Mouse (Mus musculus) liver, adult 2 months (tissue): ENCODE measurements around the gene Olfr921. TPM values are rescaled to one million over a fixed set of nuclear protein-coding genes. Genes with fewer than 3 reads are reported as not detected.

Experiments used
- DNase-seq: peaks from one replicate; pipeline ENCODE4 v3.0.0-alpha.2; 2011; ENCODE audit warnings: low read depth, low spot score; ENCODE audit errors: extremely low read depth
- H3K27ac ChIP-seq: fragments of 200-500 bp; replicated peaks from 2 replicates; pipeline ENCODE4 v1.5.1; 2012; ENCODE audit warnings: low read depth, mild to moderate bottlenecking, control low read depth, inconsistent platforms, low read length; ENCODE audit not compliant: insufficient read depth
- H3K27me3 ChIP-seq: fragments of 200-500 bp; 2 replicates; pipeline ENCODE4 v1.6.1; 2012; ENCODE audit warnings: mild to moderate bottlenecking, moderate library complexity, low read length, inconsistent platforms; ENCODE audit not compliant: control insufficient read depth, insufficient read depth
- H3K36me3 ChIP-seq: fragments of 200-500 bp; 2 replicates; pipeline ENCODE4 v1.6.1; 2012; ENCODE audit warnings: low read length, inconsistent platforms; ENCODE audit not compliant: control insufficient read depth, insufficient read depth
- H3K4me1 ChIP-seq: fragments of 200-500 bp; 2 replicates; pipeline ENCODE4 v1.6.1; 2011; ENCODE audit warnings: low read length; ENCODE audit not compliant: control insufficient read depth, insufficient read depth
- H3K4me3 ChIP-seq: fragments of 200-500 bp; 2 replicates; pipeline ENCODE4 v1.5.1; 2011; ENCODE audit warnings: low read depth, mild to moderate bottlenecking, control low read depth, low read length, moderate library complexity; ENCODE audit not compliant: insufficient read depth
- H3K79me2 ChIP-seq: fragments of 200-500 bp; 2 replicates; pipeline ENCODE4 v1.6.1; 2012; ENCODE audit warnings: inconsistent platforms, mild to moderate bottlenecking, low read length, moderate library complexity; ENCODE audit not compliant: control insufficient read depth, insufficient read depth
- H3K9ac ChIP-seq: fragments of 200-500 bp; 2 replicates; pipeline ENCODE4 v1.6.1; 2012; ENCODE audit warnings: low read depth, mild to moderate bottlenecking, control low read depth, inconsistent platforms, low read length
- CTCF ChIP-seq: fragments of 200-500 bp; IDR thresholded peaks from 2 replicates; pipeline ENCODE4 v1.5.1; 2011; ENCODE audit warnings: low read depth, low read length, control low read depth
- POLR2A ChIP-seq: fragments of 200-500 bp; IDR thresholded peaks from 2 replicates; pipeline ENCODE4 v1.6.1; 2011; ENCODE audit warnings: low read length, control low read depth; ENCODE audit not compliant: insufficient read depth; ENCODE audit errors: extremely low read depth
- WGBS: fragments of 180-500 bp; shearing (Covaris S2); methylation state at CpG from one replicate; pipeline ENCODE4 v1.1.7; 2018; 5-methylcytosine and 5-hydroxymethylcytosine counted together
- polyA plus RNA-seq: library from polyadenylated mRNA; depleted of rRNA; stranded (reverse); fragments of >200 nt; gene quantifications from 2 replicates; pipeline ENCODE4 v1.2.3, GENCODE M21; 2012; rRNA removed
- total RNA-seq: library from RNA; depleted of rRNA; stranded (reverse); fragments of >200 nt; gene quantifications from 2 replicates; pipeline ENCODE4 v1.2.3, GENCODE M21; 2014; rRNA removed

Gene Olfr921
- total RNA-seq: not detected in 2 replicates
- not detected in 2 replicates for polyA plus RNA-seq

DNA sequence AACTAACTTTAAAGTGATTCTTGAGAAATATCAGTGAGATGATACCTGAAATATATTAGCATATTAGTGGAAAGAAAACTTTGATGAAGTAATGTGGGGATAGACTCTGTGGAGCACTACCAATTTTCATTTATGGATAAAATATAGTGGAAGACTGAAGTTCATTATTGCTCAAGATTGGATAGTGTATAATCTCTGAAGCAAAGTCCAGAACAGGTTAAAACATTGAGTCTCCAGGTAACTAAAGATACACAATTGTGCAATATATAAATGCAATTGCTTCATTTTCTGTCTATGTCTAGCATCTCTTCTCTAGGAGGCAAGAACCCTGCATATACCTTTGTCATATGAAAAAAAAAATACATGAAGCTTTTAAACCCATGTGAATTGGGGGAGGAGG lies at the start of gene Olfr921:
TSS of gene Olfr921 (plus strand) at position 301 of the 400 bp plus-strand sequence.
- Histone ChIP-seq H3K27ac (no peak within 1 kb of the TSS), H3K27me3 (no peaks in the 10 kb centered on the region), H3K4me1 (no peaks in the 10 kb centered on the region), H3K9ac (no peak within 1 kb of the TSS), H3K4me3 (no peak within 1 kb of the TSS), H3K36me3 (no peaks in the 10 kb centered on the region), H3K79me2 (no peaks in the 10 kb centered on the region)
- no peak for DNase-seq
- TF ChIP-seq CTCF (no peak), POLR2A (no peak)

DNA sequence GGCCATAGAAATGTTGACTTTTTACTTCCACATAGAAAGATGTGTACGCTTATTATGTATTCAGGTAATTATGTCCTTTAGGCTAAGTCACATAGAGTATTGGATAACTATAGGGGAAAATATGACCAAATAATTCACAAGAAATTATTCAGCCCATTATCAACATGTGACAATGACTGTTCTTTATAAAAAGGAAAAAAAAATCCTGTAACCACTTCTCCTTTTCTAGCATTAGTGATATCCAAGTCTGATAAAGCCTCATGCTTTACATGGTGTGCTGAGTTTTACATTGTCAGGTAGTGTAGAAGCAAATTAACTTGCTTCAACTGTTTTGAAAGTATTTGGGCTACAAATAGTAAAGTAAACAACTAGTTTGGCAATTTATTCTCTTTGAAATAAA lies 48.8 kb upstream of the Olfr921 start:
- no peak overlapping the region for H3K4me3 ChIP-seq
- H3K36me3 ChIP-seq: peaks cover 47% of the 10 kb centered on the region
- H3K27me3 ChIP-seq: no peaks in the 10 kb centered on the region
- H3K9ac ChIP-seq: no peak overlapping the region
- H3K27ac ChIP-seq: no peak overlapping the region
- peaks cover 3% of the 10 kb centered on the region; the same call in 1 of the 2 replicates for H3K79me2 ChIP-seq
- peaks cover 7% of the 10 kb centered on the region for H3K4me1 ChIP-seq
- 96% methylated on average over 1 of the region's 1 CpGs for WGBS
- TF ChIP-seq POLR2A (no peak), CTCF (no peak)
- DNase-seq: no peak

DNA sequence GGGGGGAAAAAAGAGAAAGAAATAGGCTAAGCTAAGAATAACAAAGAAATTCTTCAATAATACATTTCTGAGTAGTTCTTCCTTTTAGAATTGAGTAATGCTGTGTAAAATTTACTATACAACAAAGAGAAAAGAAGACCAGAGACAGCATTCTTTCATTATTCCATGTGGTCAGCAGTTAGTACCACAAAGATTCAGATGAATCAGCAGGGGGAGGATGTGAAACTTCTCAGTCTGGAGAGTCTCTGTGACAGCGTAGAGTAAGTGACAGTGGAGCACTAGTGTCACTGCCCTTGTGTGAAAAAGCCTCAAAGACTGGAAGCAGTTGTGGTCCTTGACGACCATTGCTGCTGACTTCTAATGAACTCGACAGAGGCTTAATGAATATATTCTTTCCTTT lies 44.6 kb upstream of the Olfr921 start:
- TF ChIP-seq POLR2A (no peak), CTCF (no peak)
- Histone ChIP-seq H3K9ac (no peak overlapping the region), H3K27me3 (no peaks in the 10 kb centered on the region), H3K79me2 (no peaks in the 10 kb centered on the region), H3K4me1 (no peaks in the 10 kb centered on the region), H3K27ac (no peak overlapping the region), H3K4me3 (no peak overlapping the region), H3K36me3 (peaks cover 52% of the 10 kb centered on the region)
- DNase-seq: peak; percentile 25
- 83% methylated on average over 3 of the region's 3 CpGs for WGBS

DNA sequence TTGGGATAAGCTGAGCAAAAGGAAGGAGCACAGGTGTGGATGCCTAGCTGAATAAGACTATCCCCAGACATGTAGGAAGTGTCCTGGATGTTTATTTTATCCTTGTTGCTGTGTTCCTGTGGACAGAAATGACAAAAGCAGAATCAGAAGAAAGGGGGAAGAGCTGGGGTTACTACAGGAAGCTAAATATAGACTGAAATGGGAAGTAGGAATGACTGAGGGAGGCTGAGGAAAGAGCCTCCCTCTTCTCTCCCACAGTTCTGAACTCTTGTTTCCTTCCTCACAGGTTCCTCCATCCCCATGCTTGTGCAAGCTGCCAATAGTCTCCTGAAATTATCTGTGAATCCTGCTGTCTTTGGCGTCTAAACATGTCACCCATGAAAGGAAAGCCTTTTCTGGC lies 31.5 kb upstream of the Olfr921 start:
- Histone ChIP-seq H3K36me3 (peaks cover 38% of the 10 kb centered on the region), H3K79me2 (no peaks in the 10 kb centered on the region), H3K27me3 (no peaks in the 10 kb centered on the region), H3K9ac (no peak overlapping the region), H3K4me1 (no peaks in the 10 kb centered on the region), H3K4me3 (no peak overlapping the region), H3K27ac (no peak overlapping the region)
- WGBS: 88% methylated on average over 1 of the region's 1 CpGs
- DNase-seq: peak; percentile 20
- TF ChIP-seq CTCF: no peak
- no peak for TF ChIP-seq POLR2A

DNA sequence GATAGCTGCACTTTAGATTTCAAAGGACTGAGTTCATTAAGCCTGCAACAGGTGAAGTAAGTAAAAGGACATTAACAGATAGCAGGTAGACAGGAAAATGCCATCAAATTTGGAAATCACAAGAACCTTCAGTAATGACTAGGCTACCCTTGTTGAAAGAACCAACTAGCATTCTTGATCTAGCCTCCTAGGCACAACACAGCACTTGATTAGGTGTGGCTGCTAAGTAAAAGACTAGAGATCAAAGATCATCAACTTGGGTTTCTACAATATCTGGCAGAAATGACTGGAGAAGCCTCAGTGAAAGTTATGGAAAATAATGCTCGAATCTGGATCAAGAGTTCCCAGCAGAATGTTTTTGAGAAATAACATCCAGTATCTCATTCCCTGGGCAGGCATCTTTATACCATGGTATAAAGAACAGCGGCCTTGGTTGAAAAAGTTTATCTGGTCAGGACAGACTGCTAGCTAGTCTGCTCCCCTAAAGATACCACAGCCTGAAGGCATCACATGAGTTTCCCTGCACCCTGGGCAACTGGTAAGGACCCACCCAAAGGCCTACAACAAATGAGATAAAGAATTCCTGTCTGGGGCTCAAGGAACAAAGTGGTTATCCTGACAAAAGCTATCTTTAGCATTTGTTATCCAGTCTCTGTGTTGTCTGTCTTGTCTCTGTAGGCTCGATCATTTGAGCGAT lies 28.1 kb upstream of the Olfr921 start:
- no peak overlapping the region for H3K27ac ChIP-seq
- peaks cover 24% of the 10 kb centered on the region for H3K36me3 ChIP-seq
- no peak for DNase-seq
- no peaks in the 10 kb centered on the region for H3K4me1 ChIP-seq
- H3K9ac ChIP-seq: no peak overlapping the region
- no peaks in the 10 kb centered on the region for H3K79me2 ChIP-seq
- no peak for TF ChIP-seq POLR2A
- no peak for TF ChIP-seq CTCF
- whole genome bisulfite sequencing: 95% methylated on average over 4 of the region's 4 CpGs
- no peak overlapping the region for H3K4me3 ChIP-seq
- H3K27me3 ChIP-seq: no peaks in the 10 kb centered on the region

DNA sequence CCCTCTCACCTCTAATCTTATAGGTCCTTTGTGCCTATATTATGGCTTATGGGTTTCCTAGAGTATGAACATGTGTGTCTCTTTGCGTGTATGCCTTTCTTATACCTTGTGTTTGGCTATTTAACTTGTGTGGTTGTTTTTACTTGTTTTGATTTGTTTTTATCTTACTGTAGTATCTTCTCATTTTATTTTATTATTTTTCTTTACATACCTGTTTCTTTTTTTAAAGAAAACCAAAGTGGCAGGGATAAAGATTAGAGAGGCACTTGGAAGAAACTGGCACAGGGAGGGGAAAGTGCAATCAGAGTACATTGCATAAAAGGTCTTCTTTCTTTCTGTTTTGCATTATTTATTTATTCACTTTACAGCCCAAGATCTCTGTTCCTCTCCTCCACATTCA lies 20.9 kb upstream of the Olfr921 start, which contains the start of gene Olfr920:
TSS of gene Olfr920 (plus strand) at position 301 of the 400 bp plus-strand sequence.
- WGBS: 94% methylated on average over 1 of the region's 1 CpGs
- H3K27ac ChIP-seq: no peak within 1 kb of the TSS
- no peak for DNase-seq
- TF ChIP-seq CTCF: no peak
- H3K36me3 ChIP-seq: no peaks in the 10 kb centered on the region
- no peak within 1 kb of the TSS for H3K4me3 ChIP-seq
- H3K79me2 ChIP-seq: no peaks in the 10 kb centered on the region
- H3K4me1 ChIP-seq: no peaks in the 10 kb centered on the region
- H3K27me3 ChIP-seq: no peaks in the 10 kb centered on the region
- H3K9ac ChIP-seq: no peak within 1 kb of the TSS
